In the genomic region with DNA sequence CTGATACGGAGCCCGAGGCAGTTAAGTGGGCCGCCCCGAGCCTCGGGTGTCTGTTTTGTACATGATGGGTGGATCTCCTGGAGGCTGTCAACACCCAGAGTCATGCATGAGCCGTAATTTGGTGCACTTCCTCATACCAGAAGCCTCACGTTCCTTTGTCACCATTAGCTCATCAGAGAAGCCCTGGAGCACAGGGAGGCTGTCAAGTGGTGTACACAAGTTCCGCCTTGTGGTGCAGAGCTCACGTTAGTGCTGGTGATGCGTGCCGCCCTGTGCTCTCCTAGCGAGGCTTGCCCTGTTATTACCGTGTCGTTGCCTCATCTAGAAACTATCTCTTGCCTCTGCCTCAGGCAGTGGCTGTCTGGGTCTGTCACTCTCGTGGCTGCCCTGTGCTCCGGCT, we compare ENCODE assay signal across 11 mouse cellular contexts. TPM values are rescaled to one million over a fixed set of nuclear protein-coding genes. Genes with fewer than 3 reads are reported as not detected.
DNase-seq lines count a peak whose midpoint lies in the region; ATAC-seq and TF ChIP-seq lines count a peak whose summit lies in the region.
"Had no signal": no experiment of that assay in that cellular context is flagged by ENCODE, and none has a peak within 500 bp of the region (broad histone marks: within the 10 kb centered on the region; RNA-seq: fewer than 3 reads in every experiment).

No protein-coding gene starts in this region.

- 82% methylated on average over 16 of the region's 16 CpGs for WGBS in forebrain, embryonic 16.5 days
- WGBS in forebrain, embryonic 13.5 days = 79% methylated on average over 16 of the region's 16 CpGs
- 72% methylated on average over 16 of the region's 16 CpGs for WGBS in midbrain, embryonic 14.5 days
- WGBS in midbrain, postnatal 0 days = 88% methylated on average over 16 of the region's 16 CpGs
- WGBS in intestine, embryonic 16.5 days = 64% methylated on average over 16 of the region's 16 CpGs
- WGBS in kidney, embryonic 15.5 days = 75% methylated on average over 16 of the region's 16 CpGs

- H3K9me3 ChIP-seq in forebrain, embryonic 16.5 days (ENCODE audit: control insufficient read depth, low read length) = no peaks in the 10 kb centered on the region
- H3K9me3 ChIP-seq in forebrain, embryonic 13.5 days (replicated peaks) = no peaks in the 10 kb centered on the region
- H3K9me3 ChIP-seq in midbrain, embryonic 14.5 days (ENCODE audit: control insufficient read depth, low read length) = no peaks in the 10 kb centered on the region
- H3K9me3 ChIP-seq in midbrain, postnatal 0 days (ENCODE audit: low read length) = no peaks in the 10 kb centered on the region
- no peaks in the 10 kb centered on the region for H3K9me3 ChIP-seq in intestine, embryonic 16.5 days (ENCODE audit: control insufficient read depth, low read length)
- H3K9me3 ChIP-seq in kidney, embryonic 15.5 days (replicated peaks) = no peaks in the 10 kb centered on the region

- ATAC-seq in forebrain, embryonic 16.5 days = peak; percentile 30; the same call in 1 of the 2 replicates
- ATAC-seq in forebrain, embryonic 13.5 days = no peak
- ATAC-seq in midbrain, embryonic 14.5 days (ENCODE audit: low FRiP score, low TSS enrichment) = no peak
- no peak for ATAC-seq in midbrain, postnatal 0 days (ENCODE audit: low FRiP score)
- peak; percentile 55 for ATAC-seq in intestine, embryonic 16.5 days
- ATAC-seq in kidney, embryonic 15.5 days (replicated peaks; ENCODE audit: low FRiP score) = no peak

- no peak overlapping the region for H3K4me2 ChIP-seq in forebrain, embryonic 16.5 days (ENCODE audit: low read length)
- H3K4me2 ChIP-seq in forebrain, embryonic 13.5 days = no peak overlapping the region
- no peak overlapping the region for H3K4me2 ChIP-seq in midbrain, embryonic 14.5 days (ENCODE audit: low read length)
- no peak overlapping the region for H3K4me2 ChIP-seq in midbrain, postnatal 0 days (ENCODE audit: low read depth, low read length, poor library complexity, severe bottlenecking)
- H3K4me2 ChIP-seq in intestine, embryonic 16.5 days (ENCODE audit: low read depth, low read length) = no peak overlapping the region
- H3K4me2 ChIP-seq in kidney, embryonic 15.5 days = no peak overlapping the region

- H3K36me3 ChIP-seq in forebrain, embryonic 16.5 days (ENCODE audit: control insufficient read depth, insufficient read depth) = peaks cover 4% of the 10 kb centered on the region; the same call in 1 of the 2 replicates
- peaks cover 46% of the 10 kb centered on the region for H3K36me3 ChIP-seq in forebrain, embryonic 13.5 days (ENCODE audit: poor library complexity, severe bottlenecking)
- peaks cover 22% of the 10 kb centered on the region for H3K36me3 ChIP-seq in midbrain, embryonic 14.5 days (ENCODE audit: control insufficient read depth, insufficient read depth, low read length)
- peaks cover 16% of the 10 kb centered on the region; the same call in 1 of the 2 replicates for H3K36me3 ChIP-seq in midbrain, postnatal 0 days (ENCODE audit: insufficient read depth, low read length)
- H3K36me3 ChIP-seq in intestine, embryonic 16.5 days (ENCODE audit: control insufficient read depth, insufficient read depth, low read length) = peaks cover 8% of the 10 kb centered on the region; the same call in 1 of the 2 replicates
- H3K36me3 ChIP-seq in kidney, embryonic 15.5 days = peaks cover 77% of the 10 kb centered on the region

- no peak for TF ChIP-seq CTCF in midbrain, postnatal 0 days (IDR thresholded peaks at IDR 0.05)

- H3K9ac ChIP-seq in forebrain, embryonic 16.5 days (replicated peaks; ENCODE audit: low read depth, low read length) = no peak overlapping the region
- H3K9ac ChIP-seq in forebrain, embryonic 13.5 days = no peak overlapping the region
- H3K9ac ChIP-seq in midbrain, embryonic 14.5 days (replicated peaks; ENCODE audit: low read length) = no peak overlapping the region
- H3K9ac ChIP-seq in midbrain, postnatal 0 days (replicated peaks; ENCODE audit: low read length, poor library complexity, severe bottlenecking) = no peak overlapping the region
- no peak overlapping the region for H3K9ac ChIP-seq in intestine, embryonic 16.5 days (ENCODE audit: low read depth, low read length)
- H3K9ac ChIP-seq in kidney, embryonic 15.5 days = no peak overlapping the region

- H3K27ac ChIP-seq in forebrain, embryonic 16.5 days (ENCODE audit: low read length) = no peak overlapping the region
- no peak overlapping the region for H3K27ac ChIP-seq in forebrain, embryonic 13.5 days
- no peak overlapping the region for H3K27ac ChIP-seq in midbrain, embryonic 14.5 days (replicated peaks; ENCODE audit: low read depth, low read length)
- H3K27ac ChIP-seq in midbrain, postnatal 0 days (ENCODE audit: low read depth, low read length) = no peak overlapping the region
- no peak overlapping the region for H3K27ac ChIP-seq in intestine, embryonic 16.5 days (ENCODE audit: low read length)
- H3K27ac ChIP-seq in kidney, embryonic 15.5 days = no peak overlapping the region

- H3K4me1 ChIP-seq in forebrain, embryonic 16.5 days (replicated peaks; ENCODE audit: control insufficient read depth, insufficient read depth, low read length) = no peaks in the 10 kb centered on the region
- H3K4me1 ChIP-seq in forebrain, embryonic 13.5 days = no peaks in the 10 kb centered on the region
- no peaks in the 10 kb centered on the region for H3K4me1 ChIP-seq in midbrain, embryonic 14.5 days (ENCODE audit: control insufficient read depth, insufficient read depth, low read length)
- no peaks in the 10 kb centered on the region for H3K4me1 ChIP-seq in midbrain, postnatal 0 days (ENCODE audit: insufficient read depth, low read length)
- no peaks in the 10 kb centered on the region for H3K4me1 ChIP-seq in intestine, embryonic 16.5 days (ENCODE audit: control insufficient read depth, insufficient read depth, low read length)
- peaks cover 16% of the 10 kb centered on the region for H3K4me1 ChIP-seq in kidney, embryonic 15.5 days

- no peaks in the 10 kb centered on the region for H3K27me3 ChIP-seq in forebrain, embryonic 16.5 days (replicated peaks; ENCODE audit: control insufficient read depth, insufficient read depth, low read length)
- H3K27me3 ChIP-seq in forebrain, embryonic 13.5 days = no peaks in the 10 kb centered on the region
- H3K27me3 ChIP-seq in midbrain, embryonic 14.5 days (ENCODE audit: control insufficient read depth, insufficient read depth, low read length) = no peaks in the 10 kb centered on the region
- no peaks in the 10 kb centered on the region for H3K27me3 ChIP-seq in midbrain, postnatal 0 days (ENCODE audit: insufficient read depth, low read length)
- H3K27me3 ChIP-seq in intestine, embryonic 16.5 days (replicated peaks; ENCODE audit: control insufficient read depth, insufficient read depth, low read length) = no peaks in the 10 kb centered on the region
- H3K27me3 ChIP-seq in kidney, embryonic 15.5 days = no peaks in the 10 kb centered on the region

- H3K4me3 ChIP-seq in forebrain, embryonic 16.5 days (replicated peaks; ENCODE audit: low read length) = no peak overlapping the region
- H3K4me3 ChIP-seq in forebrain, embryonic 13.5 days = no peak overlapping the region
- H3K4me3 ChIP-seq in midbrain, embryonic 14.5 days (replicated peaks; ENCODE audit: low read depth, low read length) = no peak overlapping the region
- H3K4me3 ChIP-seq in midbrain, postnatal 0 days (ENCODE audit: low read depth, low read length) = no peak overlapping the region
- H3K4me3 ChIP-seq in intestine, embryonic 16.5 days (ENCODE audit: low read length) = no peak overlapping the region
- H3K4me3 ChIP-seq in kidney, embryonic 15.5 days (replicated peaks) = no peak overlapping the region

- DNase-seq in midbrain, embryonic 14.5 days = peak; percentile 12
- no peak for DNase-seq in midbrain, postnatal 0 days (ENCODE audit: low spot score)
- DNase-seq in thymus, postnatal 14 days = no peak
- no peak for DNase-seq in frontal cortex, postnatal 36 days (ENCODE audit: low spot score in 2 of 2)
- DNase-seq: adrenal gland, adult 8-10 months; lung, postnatal 10 days; thymus, postnatal 4 days had no signal

RNA-seq across cellular contexts. Expression of a gene that starts 6.8 kb away (rescaled TPM):
- polyA plus RNA-seq in forebrain, embryonic 16.5 days (2015; fragmentation: Nextera tagmentation; extraction: Ambion mirVana) = 19.3 and 21.7 TPM in 2 replicates
- 19.4 and 19.7 TPM in 2 replicates for polyA plus RNA-seq in forebrain, embryonic 13.5 days (2015; fragmentation: Nextera tagmentation; extraction: Ambion mirVana)
- 15.5 and 20.4 TPM in 2 replicates for polyA plus RNA-seq in midbrain, embryonic 14.5 days (2014; fragmentation: Nextera tagmentation; extraction: Ambion mirVana)
- total RNA-seq in midbrain, postnatal 0 days (2014; rRNA removed) = 17.4 and 22.7 TPM in 2 replicates
- polyA plus RNA-seq in midbrain, postnatal 0 days (2015; fragmentation: Nextera tagmentation; extraction: Ambion mirVana) = 14.5 and 15.7 TPM in 2 replicates
- 44.4 and 46.0 TPM in 2 replicates for polyA plus RNA-seq in intestine, embryonic 16.5 days (2015; fragmentation: Nextera tagmentation; extraction: Ambion mirVana)
- 43.1 and 48.2 TPM in 2 replicates for polyA plus RNA-seq in kidney, embryonic 15.5 days (2015; fragmentation: Nextera tagmentation; extraction: Ambion mirVana)

RNA-seq across cellular contexts. Expression of a gene that starts 40.8 kb away (rescaled TPM):
- 16.4 and 21.3 TPM in 2 replicates for polyA plus RNA-seq in forebrain, embryonic 16.5 days (2015; fragmentation: Nextera tagmentation; extraction: Ambion mirVana)
- 14.2 and 15.5 TPM in 2 replicates for polyA plus RNA-seq in forebrain, embryonic 13.5 days (2015; fragmentation: Nextera tagmentation; extraction: Ambion mirVana)
- 11.1 and 11.4 TPM in 2 replicates for polyA plus RNA-seq in midbrain, embryonic 14.5 days (2014; fragmentation: Nextera tagmentation; extraction: Ambion mirVana)
- 35.4 and 38.8 TPM in 2 replicates for total RNA-seq in midbrain, postnatal 0 days (2014; rRNA removed)
- 9.7 and 10.5 TPM in 2 replicates for polyA plus RNA-seq in midbrain, postnatal 0 days (2015; fragmentation: Nextera tagmentation; extraction: Ambion mirVana)
- polyA plus RNA-seq in intestine, embryonic 16.5 days (2015; fragmentation: Nextera tagmentation; extraction: Ambion mirVana) = 8.3 and 9.1 TPM in 2 replicates
- 11.2 and 12.8 TPM in 2 replicates for polyA plus RNA-seq in kidney, embryonic 15.5 days (2015; fragmentation: Nextera tagmentation; extraction: Ambion mirVana)

Comparison
In these comparisons a context has a peak if more than half of its experiments do, and no peak if none do; other contexts are left out.
1. ATAC-seq: peak in forebrain, embryonic 16.5 days (single experiment) and intestine, embryonic 16.5 days (single experiment); none in forebrain, embryonic 13.5 days (single experiment), midbrain, embryonic 14.5 days (single experiment), midbrain, postnatal 0 days (single experiment) and kidney, embryonic 15.5 days (single experiment).